Mouse (Mus musculus) thymus, adult 2 months (tissue): ENCODE measurements around the gene Klhl42.

Experiments
- CTCF ChIP-seq: fragments of 200-500 bp; IDR thresholded peaks from 2 replicates; pipeline ENCODE4 v1.5.1; 2012; ENCODE audit warnings: mild to moderate bottlenecking, control low read depth, low read length, moderate library complexity, borderline replicate concordance; ENCODE audit not compliant: control insufficient read depth, poor library complexity, insufficient read depth; ENCODE audit errors: extremely low read depth
- POLR2A ChIP-seq: fragments of 200-500 bp; IDR thresholded peaks from 2 replicates; pipeline ENCODE4 v1.6.1; 2012; ENCODE audit warnings: mild to moderate bottlenecking, low read length, control low read depth, moderate library complexity; ENCODE audit not compliant: control insufficient read depth, poor library complexity, insufficient read depth; ENCODE audit errors: extremely low read depth

DNA sequence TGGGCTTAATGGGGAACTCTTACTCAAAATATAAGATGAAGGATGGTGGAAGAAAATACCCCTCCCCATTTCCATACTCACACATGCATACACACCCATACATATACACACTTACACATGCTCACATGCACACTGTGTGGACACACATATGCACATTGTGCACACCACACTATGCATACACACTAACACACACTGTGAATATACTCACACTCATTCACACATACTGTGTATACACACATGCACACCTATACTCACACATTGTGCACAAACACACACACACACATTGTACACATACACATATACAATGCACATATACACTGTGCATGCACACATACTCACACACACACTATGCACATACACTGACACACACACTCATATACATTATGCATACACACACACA, 60.7 kb downstream of the Klhl42 start:
- TF ChIP-seq CTCF (no peak), POLR2A (no peak)
